Mouse (Mus musculus): Measurements from ENCODE around the gene Nsun2.

Nsun2 gene

GRCm38 (mm10) chr13:69533405-69534333 is at the start of gene Nsun2:
Gene Nsun2 (plus strand): TSS chr13:69533746.
- DNase-seq (ENCODE audit: low read depth): peak; percentile 55

- DNase-seq (ENCODE audit: low read depth): peak; percentile 24
Measured at GRCm38 (mm10) chr13:69485326-69485725, 48.2 kb upstream of the Nsun2 start.

GRCm38 (mm10) chr13:69485833-69486232 is 47.7 kb upstream of the Nsun2 start:
- peak; percentile 6 for DNase-seq (ENCODE audit: low read depth)

- DNase-seq (ENCODE audit: low read depth): no peak
Measured at GRCm38 (mm10) chr13:69487108-69487507, 46.4 kb upstream of the Nsun2 start.

- DNase-seq (ENCODE audit: low read depth): no peak
Measured at GRCm38 (mm10) chr13:69487611-69488275, 45.8 kb upstream of the Nsun2 start.

GRCm38 (mm10) chr13:69488565-69489255 is 44.8 kb upstream of the Nsun2 start:
- DNase-seq (ENCODE audit: low read depth): peak; percentile 8

GRCm38 (mm10) chr13:69489777-69490176 is 43.8 kb upstream of the Nsun2 start:
- no peak for DNase-seq (ENCODE audit: low read depth)

GRCm38 (mm10) chr13:69492876-69493463 is 40.6 kb upstream of the Nsun2 start:
- peak; percentile 70 for DNase-seq (ENCODE audit: low read depth)

GRCm38 (mm10) chr13:69498276-69498675 is 35.3 kb upstream of the Nsun2 start:
- no peak for DNase-seq (ENCODE audit: low read depth)

- no peak for DNase-seq (ENCODE audit: low read depth)
Measured at GRCm38 (mm10) chr13:69502157-69502750, 31.3 kb upstream of the Nsun2 start.

- DNase-seq (ENCODE audit: low read depth): no peak
Measured at GRCm38 (mm10) chr13:69502863-69503262, 30.7 kb upstream of the Nsun2 start.

- DNase-seq (ENCODE audit: low read depth): no peak
Measured at GRCm38 (mm10) chr13:69506341-69507086, 27.0 kb upstream of the Nsun2 start.

- no peak for DNase-seq (ENCODE audit: low read depth)
Measured at GRCm38 (mm10) chr13:69507666-69508065, 25.9 kb upstream of the Nsun2 start.

GRCm38 (mm10) chr13:69509391-69510244 is 23.9 kb upstream of the Nsun2 start:
- peak; percentile 66 for DNase-seq (ENCODE audit: low read depth)

- no peak for DNase-seq (ENCODE audit: low read depth)
Measured at GRCm38 (mm10) chr13:69515091-69515490, 18.5 kb upstream of the Nsun2 start.

GRCm38 (mm10) chr13:69517445-69517844 is 16.1 kb upstream of the Nsun2 start:
- DNase-seq (ENCODE audit: low read depth): no peak

GRCm38 (mm10) chr13:69519137-69519536 is 14.4 kb upstream of the Nsun2 start:
- no peak for DNase-seq (ENCODE audit: low read depth)

GRCm38 (mm10) chr13:69522161-69522791 is 11.3 kb upstream of the Nsun2 start:
- DNase-seq (ENCODE audit: low read depth): no peak

GRCm38 (mm10) chr13:69523444-69524157 is 9.9 kb upstream of the Nsun2 start:
- DNase-seq (ENCODE audit: low read depth): peak; percentile 63

All from NIH3T3 (cell line).